Mouse (Mus musculus): Measurements from ENCODE around the gene Cyp26b1.
A peak's percentile ranks its signal among the peaks of the same experiment; 100 is the strongest.

The Cyp26b1 gene

DNA sequence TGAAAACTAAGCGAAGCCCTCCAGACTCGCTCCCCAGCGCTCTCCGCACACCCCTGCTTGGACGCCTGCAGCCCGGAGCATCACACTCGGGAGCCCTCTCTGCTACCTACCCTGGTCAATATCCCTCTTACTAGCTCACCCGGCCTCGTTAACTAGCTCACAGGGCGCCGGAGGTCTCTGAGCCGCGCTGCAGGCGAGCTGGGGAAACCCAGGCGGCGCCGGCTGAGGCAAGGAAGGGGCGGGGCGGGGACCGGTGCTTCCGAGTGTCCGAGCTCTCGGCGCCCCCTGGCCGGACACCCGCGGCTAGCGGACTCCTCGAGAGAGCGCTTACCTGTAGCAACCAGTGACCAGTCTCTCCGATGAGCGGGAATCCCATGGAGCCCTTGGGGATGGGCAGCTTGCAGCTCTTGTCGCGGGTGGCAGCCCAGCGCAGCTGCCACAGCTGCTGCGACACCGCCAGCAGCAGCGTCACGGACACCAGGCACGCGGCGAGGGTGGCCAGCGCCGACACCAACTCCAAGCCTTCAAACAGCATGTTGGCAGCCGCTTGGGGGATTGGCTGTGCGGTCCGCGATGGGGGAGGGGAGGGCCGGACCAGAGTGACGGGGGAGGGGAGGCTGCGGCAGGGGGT is 6.1 kb downstream of the Cyp26b1 start:
- DNase-seq (ENCODE audit: extremely low spot score): peak; percentile 76

- no peak for DNase-seq (ENCODE audit: extremely low spot score)
Measured at GRCm38 (mm10) chr6:84586551-84587200, 7.0 kb downstream of the Cyp26b1 start.

DNA sequence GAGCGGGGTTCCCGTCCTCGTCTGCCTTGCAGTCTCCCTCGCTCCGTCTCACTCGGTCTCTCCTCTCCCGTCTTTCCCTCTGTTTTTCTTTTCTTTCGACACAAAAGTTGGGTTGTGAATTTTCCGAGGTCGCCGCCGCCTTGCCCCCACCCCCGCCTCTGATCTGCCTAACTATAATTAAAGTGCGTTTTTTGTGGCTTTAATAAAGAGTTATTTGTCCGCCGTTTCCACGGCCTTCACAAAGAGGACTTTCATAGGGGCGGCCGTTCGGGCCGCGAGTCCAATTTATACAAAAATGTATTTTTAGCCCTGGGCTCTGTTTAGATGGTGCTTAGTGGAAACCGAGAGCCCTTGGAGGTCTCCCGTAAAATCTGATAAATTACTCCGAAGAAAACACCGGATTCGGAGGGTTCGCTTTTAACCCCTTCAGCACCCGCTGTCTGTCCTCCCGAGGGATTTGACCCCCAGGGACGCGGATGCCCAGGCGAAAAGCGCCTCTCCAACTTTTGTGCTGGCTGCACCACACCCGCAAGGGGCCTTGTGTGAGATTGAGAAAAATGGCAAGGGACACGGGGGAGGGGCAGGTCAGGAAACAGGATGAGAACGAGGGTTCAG is 7.9 kb downstream of the Cyp26b1 start:
- DNase-seq (ENCODE audit: extremely low spot score): no peak

DNA sequence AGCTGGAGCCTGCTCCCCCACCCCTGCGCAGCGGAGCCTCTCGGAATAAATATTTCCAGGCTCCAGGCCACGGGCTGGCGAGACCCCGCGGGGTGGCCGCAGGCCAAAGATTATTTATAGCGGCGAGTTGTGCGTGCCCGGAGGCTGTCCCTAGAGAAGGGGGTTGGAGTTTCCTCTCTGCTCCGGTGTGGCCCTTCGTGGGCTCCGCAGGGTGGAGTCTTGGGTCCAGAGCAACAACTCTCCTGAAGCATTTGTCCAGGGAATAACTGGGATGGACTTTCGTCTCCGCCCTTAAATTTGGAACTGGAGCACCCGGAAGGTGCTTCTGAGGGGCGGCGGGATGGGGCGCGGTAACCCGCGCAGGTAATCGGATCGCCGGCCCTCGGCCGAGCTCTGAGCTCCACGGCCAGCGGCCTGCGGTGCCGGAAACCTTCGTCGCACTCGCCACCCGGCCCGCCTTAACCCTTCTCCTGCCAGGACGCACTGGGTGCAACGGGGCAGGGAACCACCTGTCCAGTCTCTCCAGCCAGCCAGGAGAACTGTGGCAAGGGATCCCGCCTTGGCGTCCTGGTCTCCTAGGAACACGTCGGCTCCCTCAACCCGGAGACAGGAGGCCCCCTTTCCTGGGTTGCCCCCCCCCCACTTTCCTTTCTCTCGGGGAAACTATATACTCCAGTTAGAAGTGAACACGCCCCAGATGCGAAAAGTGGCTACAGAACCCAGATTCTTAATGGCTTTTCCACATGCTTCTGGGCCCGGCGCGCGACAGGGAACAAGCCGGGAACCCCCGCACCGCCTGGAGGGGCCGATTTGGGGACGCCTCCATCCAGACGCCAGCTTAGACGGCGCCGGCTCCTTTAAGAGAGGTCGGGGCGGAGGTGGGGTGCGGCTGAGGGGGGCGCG is 8.7 kb downstream of the Cyp26b1 start:
- DNase-seq (ENCODE audit: extremely low spot score): peak; percentile 50

GRCm38 (mm10) chr6:84583841-84584782 is 9.6 kb downstream of the Cyp26b1 start:
- DNase-seq (ENCODE audit: extremely low spot score): peak; percentile 60

DNA sequence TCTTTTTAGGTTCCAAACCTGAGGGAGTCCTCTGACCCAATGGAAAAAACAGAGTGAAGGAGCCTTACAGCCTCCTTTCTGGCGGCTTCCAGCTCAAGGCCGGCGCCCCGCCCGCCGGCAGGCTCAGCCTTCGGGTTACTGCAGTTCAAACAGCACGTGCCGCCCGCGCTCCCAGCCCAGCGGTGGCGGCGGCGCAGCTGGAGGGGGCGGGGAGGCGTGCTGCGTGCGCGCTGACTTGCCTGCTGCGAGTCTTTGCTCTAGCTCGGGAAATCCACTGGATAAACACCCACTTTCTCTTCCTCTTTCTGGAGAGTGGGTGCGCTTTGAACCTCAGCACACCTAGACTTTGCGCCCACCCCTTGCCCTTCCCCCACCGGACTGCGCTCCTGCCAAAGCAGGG is 10.3 kb downstream of the Cyp26b1 start:
- DNase-seq (ENCODE audit: extremely low spot score): peak; percentile 83

- no peak for DNase-seq (ENCODE audit: extremely low spot score)
Measured at GRCm38 (mm10) chr6:84582826-84583225, 10.9 kb downstream of the Cyp26b1 start.

- no peak for DNase-seq (ENCODE audit: extremely low spot score)
Measured at GRCm38 (mm10) chr6:84581833-84582445, 11.8 kb downstream of the Cyp26b1 start.

DNA sequence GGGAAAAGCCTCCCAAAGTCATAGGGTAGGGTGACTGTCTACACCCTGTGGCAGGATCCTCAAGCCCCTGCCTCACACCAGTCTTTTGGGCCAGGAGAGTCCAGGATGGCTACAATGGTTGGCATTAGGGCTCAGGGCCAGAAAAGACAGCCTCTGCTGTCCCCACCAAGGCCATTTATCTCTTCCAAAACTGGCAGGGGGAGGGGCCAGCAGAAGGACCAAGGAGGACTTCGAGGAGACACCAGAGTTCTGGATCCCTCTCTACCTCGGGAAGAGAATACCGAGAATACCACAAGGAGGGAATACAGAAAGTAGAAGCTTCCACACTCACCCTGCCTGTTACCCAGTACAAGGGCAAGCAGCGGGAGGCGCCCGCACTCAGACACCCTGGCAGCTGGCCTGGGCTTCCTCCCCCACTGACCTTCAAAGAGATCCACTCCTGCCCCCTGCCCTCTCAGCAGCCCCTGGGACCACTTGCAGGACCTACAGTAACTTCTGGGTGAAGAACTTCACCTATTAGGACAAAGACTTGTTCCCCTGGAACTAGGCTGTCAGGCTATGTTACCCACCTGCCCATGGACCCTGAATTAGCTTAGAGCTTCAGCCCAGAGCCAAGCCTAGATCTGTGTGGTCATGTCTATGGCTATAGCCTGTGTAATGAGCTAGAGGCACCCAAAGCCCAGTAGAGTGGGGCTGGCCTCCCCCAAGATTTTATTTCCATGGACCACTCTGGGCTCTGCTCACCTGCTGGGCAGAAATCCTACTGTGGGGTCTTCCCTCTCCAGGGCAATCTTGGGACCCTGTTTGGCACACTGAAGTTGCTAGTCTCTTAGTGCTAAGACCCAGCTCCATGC is 12.5 kb downstream of the Cyp26b1 start:
- no peak for DNase-seq (ENCODE audit: extremely low spot score)

DNA sequence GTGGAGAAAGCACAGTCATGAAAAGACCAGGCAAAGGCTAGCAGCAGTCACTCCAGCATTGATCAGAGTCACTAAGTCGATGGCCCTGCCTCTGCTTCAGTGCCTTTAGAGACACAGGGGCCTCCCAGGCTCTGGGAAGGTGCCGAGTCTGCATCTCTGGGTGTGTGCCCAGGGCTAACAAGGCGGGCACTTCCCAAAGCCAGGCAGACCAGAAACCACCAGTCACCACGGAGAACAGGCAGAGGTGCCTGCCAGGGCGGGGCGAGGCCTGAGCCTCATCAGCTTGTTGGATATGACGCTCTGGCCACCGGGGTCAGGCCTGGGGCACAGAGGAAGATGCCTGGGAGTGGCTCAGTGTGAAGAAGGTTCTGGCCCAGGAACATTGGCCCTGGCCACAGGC is 14.2 kb downstream of the Cyp26b1 start:
- DNase-seq (ENCODE audit: extremely low spot score): no peak

GRCm38 (mm10) chr6:84578928-84579327 is 14.8 kb downstream of the Cyp26b1 start:
- DNase-seq (ENCODE audit: extremely low spot score): peak; percentile 54

DNA sequence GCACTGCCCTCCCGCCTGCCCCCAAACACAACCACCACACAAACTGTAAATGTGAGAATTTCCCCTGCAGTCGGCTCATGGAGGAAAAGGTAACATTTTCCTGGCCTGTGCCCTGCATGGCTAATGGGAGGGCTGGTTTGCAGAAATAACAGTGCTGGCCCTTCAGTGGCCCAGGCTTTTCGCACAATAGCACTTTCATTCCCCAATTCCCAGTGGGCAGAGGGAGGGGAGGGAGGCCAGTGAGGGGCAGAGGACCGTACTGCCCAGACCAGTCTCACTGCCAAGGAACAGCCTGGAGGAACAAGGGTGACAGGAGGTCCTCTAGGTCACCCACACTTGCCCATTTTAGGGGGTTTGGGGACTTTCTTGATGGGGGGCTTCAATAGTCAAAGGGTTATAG is 15.8 kb downstream of the Cyp26b1 start:
- DNase-seq (ENCODE audit: extremely low spot score): no peak

DNA sequence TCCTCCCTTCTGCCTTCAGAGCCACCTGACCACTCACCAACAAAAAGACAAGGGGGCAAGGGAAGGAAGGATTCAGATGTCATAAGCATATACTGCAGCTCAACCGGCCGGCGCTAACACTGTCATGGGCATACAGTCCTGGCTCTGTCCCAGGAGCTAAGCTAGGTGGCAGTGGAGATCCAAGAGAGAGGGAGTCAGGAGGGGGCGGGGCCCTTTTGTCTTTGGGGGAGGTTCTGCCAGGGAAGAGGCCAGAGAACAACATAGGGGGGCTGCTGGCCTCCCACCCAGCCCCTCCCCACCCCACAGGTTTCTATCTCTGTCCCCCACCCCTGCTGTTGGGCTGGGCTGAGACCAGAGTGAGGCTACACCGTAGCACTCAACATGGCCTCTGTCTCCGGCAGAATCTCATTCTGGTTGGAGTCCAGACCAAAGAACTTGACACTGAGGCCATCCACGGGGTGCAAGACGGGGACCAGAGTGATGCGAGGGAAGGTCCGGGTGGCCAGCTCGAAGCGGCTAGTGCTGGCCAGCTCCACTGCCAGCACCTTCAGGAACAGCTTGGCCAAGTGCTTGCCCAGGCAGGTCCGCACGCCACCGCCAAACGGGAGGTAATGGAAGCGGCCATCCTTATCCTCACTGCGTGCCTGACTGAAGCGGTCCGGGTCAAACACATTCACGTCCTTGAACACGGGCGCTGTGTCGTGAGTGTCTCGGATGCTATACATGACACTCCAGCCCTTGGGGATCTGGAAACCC is 19.6 kb downstream of the Cyp26b1 start:
- DNase-seq (ENCODE audit: extremely low spot score): peak; percentile 47

DNA sequence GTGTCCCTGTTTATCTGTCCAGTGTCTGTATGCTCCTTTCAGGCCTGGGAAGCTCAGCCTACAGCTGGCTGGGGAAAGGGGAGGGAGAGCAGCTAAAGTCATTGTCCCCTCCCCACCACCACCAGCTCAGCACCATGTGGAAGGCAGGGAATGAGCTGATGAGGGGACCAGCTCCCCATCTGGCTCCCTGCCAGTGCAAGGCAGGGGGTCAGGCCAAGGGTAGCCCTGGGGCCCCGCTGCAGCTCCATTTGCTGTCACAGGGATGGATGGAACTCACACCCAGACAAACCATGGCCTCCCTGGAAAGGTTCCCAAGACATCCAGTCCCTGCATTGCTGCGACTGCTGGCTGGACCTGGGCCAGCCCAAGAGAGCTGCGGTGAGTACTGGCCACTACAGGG is 23.7 kb downstream of the Cyp26b1 start:
- DNase-seq (ENCODE audit: extremely low spot score): no peak

DNA sequence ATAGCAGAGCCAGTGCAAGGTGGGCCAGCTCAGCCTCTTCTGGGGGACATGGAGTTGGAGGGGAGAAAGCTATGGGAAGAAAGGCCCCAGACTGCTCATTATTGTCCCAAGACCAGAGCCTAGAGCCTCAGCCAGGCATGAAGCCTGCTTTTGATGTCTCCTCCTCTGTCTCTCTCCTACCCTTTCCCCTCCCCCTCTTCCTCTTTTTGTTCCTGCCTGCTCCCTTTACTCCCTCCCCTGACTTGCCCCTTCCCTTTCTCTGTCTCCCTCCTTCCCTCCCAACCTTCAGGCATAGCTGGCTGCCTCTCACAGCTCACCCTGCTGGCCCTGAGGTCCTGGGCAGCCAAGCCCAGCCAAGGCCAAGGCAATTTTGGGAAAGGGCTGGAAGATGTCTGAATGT is 24.1 kb downstream of the Cyp26b1 start:
- DNase-seq (ENCODE audit: extremely low spot score): no peak

- no peak for DNase-seq (ENCODE audit: extremely low spot score)
Measured at GRCm38 (mm10) chr6:84568880-84569279, 24.8 kb downstream of the Cyp26b1 start.

DNA sequence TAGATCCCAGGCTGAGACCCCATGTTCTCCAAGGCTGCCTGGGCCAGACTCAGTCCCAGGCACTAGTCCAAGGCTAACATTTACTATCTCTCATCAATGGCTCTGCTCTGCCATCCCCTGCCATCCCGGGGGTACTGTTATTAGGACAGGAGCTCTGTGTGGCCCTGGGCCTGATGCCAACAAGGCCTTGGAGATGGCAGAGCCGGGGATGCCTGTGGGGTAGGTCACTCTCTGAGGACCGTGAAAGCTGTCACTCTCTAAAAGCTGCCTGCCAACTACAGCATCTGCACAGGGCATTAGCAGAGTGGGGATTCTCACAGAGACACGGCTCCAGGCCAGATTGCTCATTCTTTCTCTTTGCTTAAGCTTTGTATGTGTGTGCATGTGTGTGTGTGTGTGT is 26.0 kb downstream of the Cyp26b1 start:
- no peak for DNase-seq (ENCODE audit: extremely low spot score)

GRCm38 (mm10) chr6:84566825-84567224 is 26.9 kb downstream of the Cyp26b1 start:
- no peak for DNase-seq (ENCODE audit: extremely low spot score)

DNA sequence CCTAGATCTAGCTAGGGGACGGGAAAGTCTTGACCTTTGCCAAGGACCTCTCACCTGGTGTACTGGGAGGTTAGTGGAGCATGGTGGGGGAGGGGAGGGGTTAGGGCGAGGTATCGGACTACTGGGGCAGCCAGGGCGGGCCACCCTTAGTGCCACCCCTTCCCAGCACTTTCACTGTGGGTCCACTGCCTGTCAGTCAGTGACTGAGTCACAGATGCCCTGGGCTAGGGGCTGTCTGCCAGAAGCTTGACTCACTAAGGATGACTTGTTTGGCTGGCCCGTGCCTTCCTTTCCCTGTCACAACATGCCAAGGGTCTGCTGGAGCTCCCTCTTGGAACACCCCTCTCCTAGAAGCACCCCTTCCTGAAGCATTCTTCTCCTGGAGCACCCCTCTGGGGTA is 28.5 kb downstream of the Cyp26b1 start:
- no peak for DNase-seq (ENCODE audit: extremely low spot score)

Measured in embryo, embryonic 9.5 days (tissue).